Mouse (Mus musculus) c-Kit-positive CD71-negative TER-119-negative erythroid progenitor cells, embryonic 14.5 days (primary cell): ENCODE measurements at regions not wholly inside any gene's neighbourhood (a gene's known extent, or its start where the extent isn't known, plus 50 kb on each side); places are given as distances from the start of the nearest gene placed in this dataset.

Experiments
- DNase-seq: peaks from one replicate; pipeline ENCODE4 v3.0.0-alpha.2; 2013; ENCODE audit warnings: low read depth

- no peak for DNase-seq
These were observed 778.5 kb downstream of the Kcnj2 start for GRCm38 (mm10) chr11:111844382-111845027.

GRCm38 (mm10) chr11:111857288-111857687, 791.3 kb downstream of the Kcnj2 start:
- no peak for DNase-seq

- no peak for DNase-seq
These were observed 792.1 kb downstream of the Kcnj2 start for GRCm38 (mm10) chr11:111858111-111858510.

GRCm38 (mm10) chr11:111865143-111865542, 799.2 kb downstream of the Kcnj2 start:
- DNase-seq: no peak

GRCm38 (mm10) chr11:111875406-111875805, 809.4 kb downstream of the Kcnj2 start:
- DNase-seq: no peak

GRCm38 (mm10) chr11:111880146-111880545, 814.2 kb downstream of the Kcnj2 start:
- no peak for DNase-seq

GRCm38 (mm10) chr11:111890026-111890425, 824.1 kb downstream of the Kcnj2 start:
- DNase-seq: no peak

GRCm38 (mm10) chr11:111893861-111894260, 827.9 kb downstream of the Kcnj2 start:
- DNase-seq: no peak

- no peak for DNase-seq
These were observed 829.5 kb downstream of the Kcnj2 start for GRCm38 (mm10) chr11:111895221-111896200.

GRCm38 (mm10) chr11:111897001-111897400, 831.0 kb downstream of the Kcnj2 start:
- no peak for DNase-seq

GRCm38 (mm10) chr11:111904086-111904485, 838.1 kb downstream of the Kcnj2 start:
- DNase-seq: no peak

- no peak for DNase-seq
These were observed 847.9 kb downstream of the Kcnj2 start for GRCm38 (mm10) chr11:111913891-111914290.

GRCm38 (mm10) chr11:111926336-111926735, 855.7 kb upstream of the Sox9 start:
- DNase-seq: no peak

- DNase-seq: no peak
These were observed 852.7 kb upstream of the Sox9 start for GRCm38 (mm10) chr11:111929366-111929765.

GRCm38 (mm10) chr11:111932052-111932451, 850.0 kb upstream of the Sox9 start:
- no peak for DNase-seq

GRCm38 (mm10) chr11:111944282-111944681, 837.7 kb upstream of the Sox9 start:
- no peak for DNase-seq

- DNase-seq: no peak
These were observed 836.2 kb upstream of the Sox9 start for GRCm38 (mm10) chr11:111945806-111946205.

- DNase-seq: no peak
These were observed 834.4 kb upstream of the Sox9 start for GRCm38 (mm10) chr11:111947671-111948070.

GRCm38 (mm10) chr11:111953421-111953820, 828.6 kb upstream of the Sox9 start:
- no peak for DNase-seq

GRCm38 (mm10) chr11:111957721-111958287, 824.2 kb upstream of the Sox9 start:
- no peak for DNase-seq

- no peak for DNase-seq
These were observed 820.8 kb upstream of the Sox9 start for GRCm38 (mm10) chr11:111961047-111961837.

GRCm38 (mm10) chr11:111961846-111962245, 820.2 kb upstream of the Sox9 start:
- DNase-seq: no peak
